Mouse (Mus musculus): ENCODE results near the gene Dag1.
"Not testable (repeated sequence)": the region's sequence is repeated elsewhere in the genome, so short reads cannot be mapped to it uniquely, and the experiment has no call there.

The Dag1 gene

GRCm38 (mm10) chr9:108273485-108273884 lies 9.7 kb upstream of the Dag1 start:
- no peak for DNase-seq (ENCODE audit: low spot score)

- no peak for DNase-seq (ENCODE audit: low spot score)
These were observed 8.9 kb upstream of the Dag1 start for GRCm38 (mm10) chr9:108272691-108273090.

- DNase-seq (ENCODE audit: low spot score), result no peak
These were observed 8.2 kb upstream of the Dag1 start for GRCm38 (mm10) chr9:108271941-108272340.

GRCm38 (mm10) chr9:108268701-108269100 lies 4.9 kb upstream of the Dag1 start:
- DNase-seq (ENCODE audit: low spot score), result not testable (repeated sequence)

GRCm38 (mm10) chr9:108267691-108268090 lies 3.9 kb upstream of the Dag1 start:
- DNase-seq (ENCODE audit: low spot score), result no peak

- DNase-seq (ENCODE audit: low spot score), result no peak
These were observed 2.6 kb upstream of the Dag1 start for GRCm38 (mm10) chr9:108266261-108266935.

- peak; percentile 43 for DNase-seq (ENCODE audit: low spot score)
These were observed 598 bp upstream of the Dag1 start for GRCm38 (mm10) chr9:108264191-108264921.

GRCm38 (mm10) chr9:108263131-108263681 lies 552 bp downstream of the Dag1 start:
- DNase-seq (ENCODE audit: low spot score), result peak; percentile 59

GRCm38 (mm10) chr9:108262494-108263049 lies 1.2 kb downstream of the Dag1 start:
- peak; percentile 64 for DNase-seq (ENCODE audit: low spot score)

- no peak for DNase-seq (ENCODE audit: low spot score)
These were observed 1.9 kb downstream of the Dag1 start for GRCm38 (mm10) chr9:108261865-108262264.

- DNase-seq (ENCODE audit: low spot score), result no peak
These were observed 3.2 kb downstream of the Dag1 start for GRCm38 (mm10) chr9:108260526-108260925.

GRCm38 (mm10) chr9:108252766-108253165 lies 11.0 kb downstream of the Dag1 start:
- no peak for DNase-seq (ENCODE audit: low spot score)

- DNase-seq (ENCODE audit: low spot score), result no peak
These were observed 11.9 kb downstream of the Dag1 start for GRCm38 (mm10) chr9:108251877-108252276.

GRCm38 (mm10) chr9:108248957-108249356 lies 14.8 kb downstream of the Dag1 start:
- no peak for DNase-seq (ENCODE audit: low spot score)

- DNase-seq (ENCODE audit: low spot score), result no peak
These were observed 18.8 kb downstream of the Dag1 start for GRCm38 (mm10) chr9:108244984-108245383.

GRCm38 (mm10) chr9:108244540-108244939 lies 19.2 kb downstream of the Dag1 start:
- DNase-seq (ENCODE audit: low spot score), result no peak

- no peak for DNase-seq (ENCODE audit: low spot score)
These were observed 23.8 kb downstream of the Dag1 start for GRCm38 (mm10) chr9:108239951-108240350.

- no peak for DNase-seq (ENCODE audit: low spot score)
These were observed 24.9 kb downstream of the Dag1 start for GRCm38 (mm10) chr9:108238831-108239230.

GRCm38 (mm10) chr9:108238402-108238801 lies 25.4 kb downstream of the Dag1 start:
- DNase-seq (ENCODE audit: low spot score), result no peak

GRCm38 (mm10) chr9:108234682-108235081 lies 29.1 kb downstream of the Dag1 start:
- no peak for DNase-seq (ENCODE audit: low spot score)

GRCm38 (mm10) chr9:108232908-108233307 lies 30.9 kb downstream of the Dag1 start:
- no peak for DNase-seq (ENCODE audit: low spot score)

- no peak for DNase-seq (ENCODE audit: low spot score)
These were observed 35.7 kb downstream of the Dag1 start for GRCm38 (mm10) chr9:108227911-108228649.
